ENCODE assay signal across 8 mouse cellular contexts in genomic region chrX:12761626-12762333, GRCm38 (mm10). TPM values are rescaled to one million over a fixed set of nuclear protein-coding genes. Genes with fewer than 3 reads are reported as not detected.
A peak's percentile ranks its signal among the peaks of the same experiment; 100 is the strongest.
DNase-seq lines count a peak whose midpoint lies in the region; ATAC-seq lines count a peak whose summit lies in the region.

Med14 (minus strand) TSS chrX:12762073.

- DNase-seq in 3134 (ENCODE audit: extremely low read depth, insufficient read length, low spot score): peak; percentile 94
- peak; percentile 84 for DNase-seq in adrenal gland, postnatal 25 days
- peak; percentile 87 for DNase-seq in embryonic facial prominence, embryonic 11.5 days (ENCODE audit: low spot score)
- peak; percentile 89 for DNase-seq in kidney, adult 11 months
- DNase-seq in limb, embryonic 10.5 days (ENCODE audit: low spot score): peak; percentile 87
- DNase-seq in skeletal muscle tissue, adult 2 months (ENCODE audit: low read depth, low spot score): peak; percentile 89

- no peaks in the 10 kb centered on the region for H3K9me3 ChIP-seq in embryonic facial prominence, embryonic 11.5 days (replicated peaks; ENCODE audit: control insufficient read depth, low read length)
- H3K9me3 ChIP-seq in limb, embryonic 10.5 days (replicated peaks): no peaks in the 10 kb centered on the region
- no peaks in the 10 kb centered on the region for H3K9me3 ChIP-seq in midbrain, embryonic 12.5 days

- no peaks in the 10 kb centered on the region for H3K4me1 ChIP-seq in embryonic facial prominence, embryonic 11.5 days (ENCODE audit: control insufficient read depth, insufficient read depth, low read length)
- H3K4me1 ChIP-seq in limb, embryonic 10.5 days: no peaks in the 10 kb centered on the region
- 0 out of 2 replicates have a peak, but pooled peaks cover 8% of the 10 kb centered on the region for H3K4me1 ChIP-seq in midbrain, embryonic 12.5 days

- H3K9ac ChIP-seq in embryonic facial prominence, embryonic 11.5 days (replicated peaks; ENCODE audit: low read length): peak within 1 kb of the TSS; percentile 74
- H3K9ac ChIP-seq in midbrain, embryonic 12.5 days (replicated peaks): peak within 1 kb of the TSS; percentile 73

- H3K27me3 ChIP-seq in embryonic facial prominence, embryonic 11.5 days (ENCODE audit: control insufficient read depth, insufficient read depth, low read length): peaks cover 8% of the 10 kb centered on the region
- H3K27me3 ChIP-seq in limb, embryonic 10.5 days (ENCODE audit: low read depth, poor library complexity, severe bottlenecking): peaks cover 42% of the 10 kb centered on the region
- peaks cover 5% of the 10 kb centered on the region; the same call in 1 of the 2 replicates for H3K27me3 ChIP-seq in midbrain, embryonic 12.5 days

- H3K36me3 ChIP-seq in embryonic facial prominence, embryonic 11.5 days (replicated peaks; ENCODE audit: control insufficient read depth, insufficient read depth, low read depth, low read length): no peaks in the 10 kb centered on the region
- H3K36me3 ChIP-seq in limb, embryonic 10.5 days: no peaks in the 10 kb centered on the region
- no peaks in the 10 kb centered on the region for H3K36me3 ChIP-seq in midbrain, embryonic 12.5 days

- peak within 1 kb of the TSS; percentile 66 for H3K4me3 ChIP-seq in embryonic facial prominence, embryonic 11.5 days (ENCODE audit: low read depth, low read length)
- peak within 1 kb of the TSS; percentile 69 for H3K4me3 ChIP-seq in limb, embryonic 10.5 days
- H3K4me3 ChIP-seq in midbrain, embryonic 12.5 days: peak within 1 kb of the TSS; percentile 65

- peak; percentile 98 for ATAC-seq in embryonic facial prominence, embryonic 11.5 days (replicated peaks; ENCODE audit: insufficient number of reproducible peaks, low FRiP score, low TSS enrichment, low read depth)
- ATAC-seq in granulocyte monocyte progenitor cell, adult 5-6 weeks (replicated peaks; ENCODE audit: poor library complexity, severe bottlenecking): peak; percentile 87
- ATAC-seq in midbrain, embryonic 12.5 days (ENCODE audit: low FRiP score, low read depth): peak; percentile 95

- peak within 1 kb of the TSS; percentile 51 for H3K4me2 ChIP-seq in embryonic facial prominence, embryonic 11.5 days (ENCODE audit: low read depth, low read length)
- H3K4me2 ChIP-seq in midbrain, embryonic 12.5 days (replicated peaks): peak within 1 kb of the TSS; percentile 56

- 10% methylated on average over 34 of the region's 79 CpGs for WGBS in embryonic facial prominence, embryonic 11.5 days
- WGBS in limb, embryonic 10.5 days: 3% methylated on average over 68 of the region's 79 CpGs
- 11% methylated on average over 39 of the region's 79 CpGs for WGBS in midbrain, embryonic 12.5 days

- peak within 1 kb of the TSS; percentile 95 for H3K27ac ChIP-seq in embryonic facial prominence, embryonic 11.5 days (replicated peaks; ENCODE audit: low read depth, low read length)
- peak within 1 kb of the TSS; percentile 92 for H3K27ac ChIP-seq in limb, embryonic 10.5 days
- H3K27ac ChIP-seq in midbrain, embryonic 12.5 days (replicated peaks): peak within 1 kb of the TSS; percentile 97

RNA-seq across cellular contexts. Expression of gene Med14, which starts in this region (rescaled TPM):
- 24.0 and 25.6 TPM in 2 replicates for total RNA-seq in adrenal gland, postnatal 25 days (2021)
- 24.2 and 28.1 TPM in 2 replicates for polyA plus RNA-seq in embryonic facial prominence, embryonic 11.5 days (2014; fragmentation: Nextera tagmentation; extraction: Ambion mirVana)
- total RNA-seq in granulocyte monocyte progenitor cell, adult 5-6 weeks (2014; fragmentation: Nextera tagmentation): 52.4 and 56.7 TPM in 2 replicates
- total RNA-seq in granulocyte monocyte progenitor cell, adult 5-6 weeks (2017): 23.9 and 26.5 TPM in 2 replicates
- 12.3 and 14.9 TPM in 2 replicates for polyA plus RNA-seq in limb, embryonic 10.5 days (2016; fragmentation: Nextera tagmentation; extraction: Ambion mirVana)
- polyA plus RNA-seq in midbrain, embryonic 12.5 days (2016; fragmentation: Nextera tagmentation; extraction: Ambion mirVana): 18.1 and 21.4 TPM in 2 replicates

Comparison
In these comparisons a context has a peak if more than half of its experiments do, and no peak if none do; other contexts are left out.
1. Peak in every context shown above with its lines: DNase-seq, ATAC-seq, H3K4me3 ChIP-seq and H3K27ac ChIP-seq.